Mouse (Mus musculus) liver, postnatal 0 days (tissue): ENCODE measurements around the gene Socs2.

ENCODE experiments used
- CTCF ChIP-seq: sonication (generic); IDR thresholded peaks from 2 replicates; pipeline ENCODE4 v1.5.1; 2016; ENCODE audit warnings: antibody characterized with exemption, low read depth
- EP300 ChIP-seq: IDR thresholded peaks from 2 replicates; pipeline ENCODE4 v1.6.1; 2016; ENCODE audit warnings: antibody characterized with exemption, low read depth, mild to moderate bottlenecking

GRCm38 (mm10) chr10:95462231-95462630 lies 45.3 kb upstream of the Socs2 start:
- TF ChIP-seq EP300, result no peak
- no peak for TF ChIP-seq CTCF
